ENCODE assay signal across 8 mouse cellular contexts in the genomic region with DNA sequence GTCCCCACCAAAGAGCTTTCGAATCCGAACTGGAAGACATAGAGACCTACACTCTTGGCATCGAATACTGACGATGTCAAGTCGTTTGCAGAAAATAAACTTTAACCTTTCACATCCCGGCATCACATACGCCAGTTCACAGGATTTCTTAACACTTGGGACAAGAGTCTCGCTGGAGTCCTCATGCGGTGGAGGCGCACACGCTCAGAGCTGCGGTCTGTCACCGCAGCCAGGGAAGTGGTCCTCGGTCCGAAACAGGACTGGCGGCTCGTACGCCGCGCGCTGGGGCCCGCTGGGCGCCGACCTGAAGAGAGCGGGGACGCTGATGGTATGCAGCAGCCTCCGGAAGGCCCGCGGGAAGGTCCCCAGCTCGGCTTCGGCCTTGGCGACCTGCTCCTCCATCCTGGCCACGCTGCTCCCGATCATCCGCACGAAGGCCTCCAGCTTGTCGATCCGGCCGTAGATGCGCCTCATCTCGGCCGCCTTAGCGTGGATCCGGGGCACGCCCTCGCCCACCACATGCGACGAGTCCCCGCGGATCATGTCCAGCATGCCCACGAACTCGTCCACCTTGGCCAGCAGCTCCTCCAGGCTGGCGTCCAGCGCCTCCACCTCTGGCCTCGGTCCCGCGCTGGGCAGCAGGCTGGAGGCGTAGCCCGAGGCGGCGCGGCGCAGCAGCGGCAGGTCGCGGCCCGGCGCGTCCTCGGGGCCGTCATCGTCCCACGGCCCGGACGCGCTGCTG. TPM values are rescaled to one million over a fixed set of nuclear protein-coding genes. Genes with fewer than 3 reads are reported as not detected.
DNase-seq lines count a peak whose midpoint lies in the region; ATAC-seq lines count a peak whose summit lies in the region.

No protein-coding gene starts in this region.

- peak; percentile 29 for ATAC-seq in CD4-positive, CD25-positive, alpha-beta regulatory T cell, adult 4 months
- ATAC-seq in embryonic facial prominence, embryonic 13.5 days (ENCODE audit: insufficient number of reproducible peaks, insufficient read depth, low FRiP score, low TSS enrichment, low read depth), result no peak; the same call in 1 of the 2 replicates
- ATAC-seq in inflammation-experienced regulatory T-cells, adult 6 months, result peak; percentile 26
- ATAC-seq in midbrain, embryonic 12.5 days (ENCODE audit: low FRiP score, low read depth), result peak; percentile 81

- peak overlapping the region; percentile 88 for H3K9ac ChIP-seq in embryonic facial prominence, embryonic 13.5 days
- H3K9ac ChIP-seq in midbrain, embryonic 12.5 days (replicated peaks), result peak overlapping the region; percentile 87

- peak overlapping the region; percentile 92 for H3K27ac ChIP-seq in heart, embryonic 10.5 days
- 0 out of 2 replicates have a peak overlapping the region, but pooled peaks have one; percentile 28 for H3K27ac ChIP-seq in embryonic facial prominence, embryonic 13.5 days
- H3K27ac ChIP-seq in midbrain, embryonic 12.5 days (replicated peaks), result 0 out of 2 replicates have a peak overlapping the region, but pooled peaks have one; percentile 12

- H3K4me3 ChIP-seq in heart, embryonic 10.5 days, result peak overlapping the region; percentile 99
- H3K4me3 ChIP-seq in embryonic facial prominence, embryonic 13.5 days, result peak overlapping the region; percentile 99
- peak overlapping the region; percentile 75 for H3K4me3 ChIP-seq in midbrain, embryonic 12.5 days

- no peaks in the 10 kb centered on the region for H3K27me3 ChIP-seq in heart, embryonic 10.5 days (ENCODE audit: insufficient read depth, poor library complexity, severe bottlenecking)
- H3K27me3 ChIP-seq in embryonic facial prominence, embryonic 13.5 days, result no peaks in the 10 kb centered on the region
- peaks cover 8% of the 10 kb centered on the region for H3K27me3 ChIP-seq in midbrain, embryonic 12.5 days

- no peaks in the 10 kb centered on the region for H3K9me3 ChIP-seq in heart, embryonic 10.5 days
- H3K9me3 ChIP-seq in embryonic facial prominence, embryonic 13.5 days, result no peaks in the 10 kb centered on the region
- no peaks in the 10 kb centered on the region for H3K9me3 ChIP-seq in midbrain, embryonic 12.5 days

- peak overlapping the region; percentile 96 for H3K4me2 ChIP-seq in embryonic facial prominence, embryonic 13.5 days
- peak overlapping the region; percentile 99 for H3K4me2 ChIP-seq in midbrain, embryonic 12.5 days (replicated peaks)

- H3K4me1 ChIP-seq in heart, embryonic 10.5 days, result peaks cover 19% of the 10 kb centered on the region
- H3K4me1 ChIP-seq in embryonic facial prominence, embryonic 13.5 days, result peaks cover 12% of the 10 kb centered on the region
- peaks cover 20% of the 10 kb centered on the region for H3K4me1 ChIP-seq in midbrain, embryonic 12.5 days

- no peaks in the 10 kb centered on the region for H3K36me3 ChIP-seq in heart, embryonic 10.5 days
- 0 out of 2 replicates have a peak, but pooled peaks cover 5% of the 10 kb centered on the region for H3K36me3 ChIP-seq in embryonic facial prominence, embryonic 13.5 days
- no peaks in the 10 kb centered on the region for H3K36me3 ChIP-seq in midbrain, embryonic 12.5 days

- peak; percentile 79 for DNase-seq in heart, embryonic 10.5 days (ENCODE audit: low spot score)
- DNase-seq in heart, adult 11 months, result no peak
- DNase-seq in urinary bladder, postnatal 14 days (ENCODE audit: low spot score), result no peak
- no peak for DNase-seq in gastrocnemius, postnatal 10 days

- WGBS in heart, embryonic 10.5 days, result 2% methylated on average over 76 of the region's 76 CpGs
- WGBS in embryonic facial prominence, embryonic 13.5 days, result 2% methylated on average over 69 of the region's 76 CpGs
- WGBS in midbrain, embryonic 12.5 days, result 4% methylated on average over 66 of the region's 76 CpGs

RNA-seq across cellular contexts. Expression of a gene that starts 0.5 kb away (rescaled TPM):
- polyA plus RNA-seq in heart, embryonic 10.5 days (2016; fragmentation: Nextera tagmentation; extraction: Ambion mirVana), result 19.5 and 27.1 TPM in 2 replicates
- 1 to 10 TPM in 1 of 2 experiments, under 1 TPM in 1; 0.67 to 2.9 TPM for polyA plus RNA-seq in CD4-positive, CD25-positive, alpha-beta regulatory T cell, adult 4 months (2017; shearing (Covaris generic))
- polyA plus RNA-seq in embryonic facial prominence, embryonic 13.5 days (2015; fragmentation: Nextera tagmentation; extraction: Ambion mirVana), result 28.3 and 29.6 TPM in 2 replicates
- polyA plus RNA-seq in inflammation-experienced regulatory T-cells, adult 6 months (2017; shearing (Covaris generic)), result 1 to 10 TPM; 1.0 to 1.9 (median 1.1) TPM
- 26.6 and 29.1 TPM in 2 replicates for polyA plus RNA-seq in midbrain, embryonic 12.5 days (2016; fragmentation: Nextera tagmentation; extraction: Ambion mirVana)
- total RNA-seq in gastrocnemius, postnatal 10 days (2021), result 10 to 100 TPM in 1 of 2 experiments, 1 to 10 TPM in 1; 9.8 to 11.0 TPM

RNA-seq across cellular contexts. Expression of a gene that starts 48.6 kb away (rescaled TPM):
- polyA plus RNA-seq in heart, embryonic 10.5 days (2016; fragmentation: Nextera tagmentation; extraction: Ambion mirVana), result 366 and 466 TPM in 2 replicates
- polyA plus RNA-seq in CD4-positive, CD25-positive, alpha-beta regulatory T cell, adult 4 months (2017; shearing (Covaris generic)), result 10 to 100 TPM; 42.0 to 74.5 TPM
- 587 and 590 TPM in 2 replicates for polyA plus RNA-seq in embryonic facial prominence, embryonic 13.5 days (2015; fragmentation: Nextera tagmentation; extraction: Ambion mirVana)
- polyA plus RNA-seq in inflammation-experienced regulatory T-cells, adult 6 months (2017; shearing (Covaris generic)), result 10 to 100 TPM; 78.5 to 96.4 (median 94.8) TPM
- 455 and 483 TPM in 2 replicates for polyA plus RNA-seq in midbrain, embryonic 12.5 days (2016; fragmentation: Nextera tagmentation; extraction: Ambion mirVana)
- 100 to 1,000 TPM; 319 to 321 TPM for total RNA-seq in gastrocnemius, postnatal 10 days (2021)

RNA-seq across cellular contexts. Expression of a gene that starts 52.1 kb away (rescaled TPM):
- polyA plus RNA-seq in heart, embryonic 10.5 days (2016; fragmentation: Nextera tagmentation; extraction: Ambion mirVana), result 25.5 and 33.7 TPM in 2 replicates
- polyA plus RNA-seq in CD4-positive, CD25-positive, alpha-beta regulatory T cell, adult 4 months (2017; shearing (Covaris generic)), result 10 to 100 TPM; 32.6 to 34.7 TPM
- 20.0 and 20.2 TPM in 2 replicates for polyA plus RNA-seq in embryonic facial prominence, embryonic 13.5 days (2015; fragmentation: Nextera tagmentation; extraction: Ambion mirVana)
- polyA plus RNA-seq in inflammation-experienced regulatory T-cells, adult 6 months (2017; shearing (Covaris generic)), result 10 to 100 TPM; 18.2 to 32.6 (median 28.6) TPM
- polyA plus RNA-seq in midbrain, embryonic 12.5 days (2016; fragmentation: Nextera tagmentation; extraction: Ambion mirVana), result 44.6 and 50.3 TPM in 2 replicates
- 10 to 100 TPM; 51.2 to 67.3 TPM for total RNA-seq in gastrocnemius, postnatal 10 days (2021)

Comparison
In these comparisons a context has a peak if more than half of its experiments do, and no peak if none do; other contexts are left out.
1. H3K27ac ChIP-seq: peak in every context shown above with its lines; median percentile 92 in heart, embryonic 10.5 days; 28 in embryonic facial prominence, embryonic 13.5 days; 12 in midbrain, embryonic 12.5 days.